Mouse (Mus musculus) cerebellum, adult 11 months (tissue): ENCODE measurements around the gene Cdc34b.
A peak's percentile ranks its signal among the peaks of the same experiment; 100 is the strongest.
"Not testable (repeated sequence)": the region's sequence is repeated elsewhere in the genome, so short reads cannot be mapped to it uniquely, and the experiment has no call there.

Source experiments
- DNase-seq: peaks from one replicate; pipeline ENCODE4 v3.0.0; 2022

The Cdc34b gene

GRCm38 (mm10) chr11:94741732-94742272 lies at the start of gene Cdc34b:
TSS of gene Cdc34b (plus strand) at chr11:94741782.
- DNase-seq, result no peak

- DNase-seq, result not testable (repeated sequence)
Observed at GRCm38 (mm10) chr11:94692502-94692901, 49.1 kb upstream of the Cdc34b start.

DNA sequence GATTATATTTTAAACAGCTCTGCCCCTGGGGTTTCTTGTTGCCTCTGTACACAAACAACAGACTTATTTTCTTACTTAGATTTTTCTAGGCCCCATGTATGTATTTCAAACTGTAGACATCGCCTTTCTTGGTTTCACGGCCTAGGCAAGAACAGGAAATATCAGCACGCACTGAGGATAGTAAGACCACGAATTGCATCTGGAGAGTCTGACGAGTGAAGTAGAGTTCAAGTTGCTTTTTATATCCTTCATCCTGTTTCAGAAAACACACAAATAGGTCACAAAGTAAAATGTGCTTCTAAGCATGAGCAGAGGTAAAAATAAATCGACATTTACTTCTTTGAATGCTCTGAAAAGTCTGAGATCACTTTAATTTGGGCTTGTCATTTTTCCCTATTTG lies 46.1 kb upstream of the Cdc34b start:
- DNase-seq, result no peak

DNA sequence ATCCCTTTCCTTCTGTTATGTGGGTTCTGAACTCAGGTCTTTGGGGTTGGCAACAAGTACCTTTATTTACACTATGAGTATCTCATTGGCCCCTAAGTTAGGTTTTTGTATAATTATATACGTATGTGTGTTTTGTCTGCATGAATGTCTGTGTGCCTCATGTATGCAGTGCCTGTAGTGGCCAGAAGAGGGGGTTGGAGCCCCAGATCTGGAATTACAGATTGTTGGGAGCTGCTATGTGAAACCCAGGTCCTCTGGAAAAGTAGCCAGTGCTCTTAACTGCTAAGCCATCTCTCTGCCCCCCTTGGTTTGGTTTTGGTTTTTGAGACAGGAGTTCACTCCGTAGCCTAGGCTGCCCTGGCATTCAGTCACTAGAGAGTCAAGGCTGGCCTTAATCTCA lies 44.4 kb upstream of the Cdc34b start:
- DNase-seq, result no peak

DNA sequence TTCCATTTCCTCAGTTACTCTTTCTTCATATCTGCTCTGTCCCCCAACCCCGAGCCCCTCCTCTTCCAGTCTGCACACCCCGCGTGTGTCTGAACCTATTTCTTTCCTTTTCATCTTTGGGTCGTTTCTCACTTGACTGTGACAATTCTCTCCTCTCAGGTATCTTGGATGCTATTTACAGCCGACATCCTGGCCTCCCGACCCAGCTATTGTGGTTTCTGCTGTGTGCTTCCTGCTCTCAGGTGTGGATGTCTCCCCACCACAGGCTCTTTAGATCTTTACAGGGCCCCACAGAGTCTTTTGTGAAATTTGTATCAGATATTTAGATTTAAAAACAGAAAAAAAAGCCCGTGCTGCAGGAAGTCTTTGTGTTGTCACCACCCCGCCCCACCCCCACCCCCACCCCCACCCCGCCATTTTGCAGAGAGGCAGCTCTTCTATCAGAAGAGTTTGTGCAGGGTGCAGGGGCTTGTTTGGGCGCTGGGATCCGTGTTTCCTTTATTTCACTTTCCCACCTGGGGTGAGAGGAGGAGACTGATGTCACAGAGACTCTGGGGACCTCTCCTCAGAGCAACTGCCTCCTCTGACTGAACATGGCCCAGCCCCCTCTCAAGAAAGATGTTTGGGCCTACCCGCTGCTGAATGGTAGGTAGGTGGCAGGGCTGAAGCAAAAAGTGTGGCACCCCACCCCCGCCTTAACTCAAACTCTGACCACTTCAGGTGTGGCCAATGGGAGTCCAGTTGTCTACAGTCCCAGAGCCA lies 43.7 kb upstream of the Cdc34b start:
- no peak for DNase-seq

DNA sequence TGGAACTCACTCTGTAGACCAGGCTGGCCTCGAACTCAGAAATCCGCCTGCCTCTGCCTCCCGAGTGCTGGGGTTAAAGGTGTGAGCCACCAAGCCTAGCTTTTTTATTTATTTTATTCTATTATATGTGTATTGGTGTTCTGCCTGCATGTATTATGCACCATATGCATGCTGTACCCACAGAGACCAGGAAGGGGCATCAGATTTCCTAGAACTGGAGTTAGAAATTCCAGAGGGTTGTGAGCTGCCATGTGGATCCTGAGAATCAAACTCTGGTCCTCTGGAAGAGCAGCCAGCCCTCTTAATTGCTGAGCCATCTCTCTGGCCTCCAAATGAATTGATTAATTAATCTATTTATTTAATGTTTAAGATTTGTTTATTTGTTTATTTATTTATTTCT lies 42.2 kb upstream of the Cdc34b start:
- no peak for DNase-seq

GRCm38 (mm10) chr11:94701401-94702215 lies 40.0 kb upstream of the Cdc34b start:
- no peak for DNase-seq

- DNase-seq, result no peak
Observed at GRCm38 (mm10) chr11:94702216-94702610, 39.4 kb upstream of the Cdc34b start.

GRCm38 (mm10) chr11:94704020-94704419 lies 37.6 kb upstream of the Cdc34b start:
- no peak for DNase-seq

DNA sequence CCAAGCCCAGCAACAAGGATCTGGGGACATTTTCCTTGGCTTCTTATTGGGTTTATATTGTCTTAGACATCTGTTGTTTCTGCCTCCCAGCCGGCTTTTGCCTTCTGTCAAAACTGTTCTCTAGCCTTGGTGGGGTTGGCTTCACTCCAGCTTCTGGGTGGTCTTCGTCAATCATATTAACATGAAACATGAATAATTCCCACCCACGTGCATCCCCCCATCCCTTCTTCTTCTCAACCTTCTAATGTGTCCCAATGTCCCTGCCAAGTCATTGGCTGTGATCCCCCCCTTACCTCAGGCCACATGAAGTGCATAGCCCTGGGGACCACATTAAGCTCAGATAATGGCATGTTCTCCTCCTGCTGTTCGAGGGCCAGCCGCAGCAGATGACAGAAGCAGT lies 37.1 kb upstream of the Cdc34b start, which contains the start of gene Gm11541:
TSS of gene Gm11541 (minus strand) at position 28 of the 400 bp plus-strand sequence.
- DNase-seq, result no peak

DNA sequence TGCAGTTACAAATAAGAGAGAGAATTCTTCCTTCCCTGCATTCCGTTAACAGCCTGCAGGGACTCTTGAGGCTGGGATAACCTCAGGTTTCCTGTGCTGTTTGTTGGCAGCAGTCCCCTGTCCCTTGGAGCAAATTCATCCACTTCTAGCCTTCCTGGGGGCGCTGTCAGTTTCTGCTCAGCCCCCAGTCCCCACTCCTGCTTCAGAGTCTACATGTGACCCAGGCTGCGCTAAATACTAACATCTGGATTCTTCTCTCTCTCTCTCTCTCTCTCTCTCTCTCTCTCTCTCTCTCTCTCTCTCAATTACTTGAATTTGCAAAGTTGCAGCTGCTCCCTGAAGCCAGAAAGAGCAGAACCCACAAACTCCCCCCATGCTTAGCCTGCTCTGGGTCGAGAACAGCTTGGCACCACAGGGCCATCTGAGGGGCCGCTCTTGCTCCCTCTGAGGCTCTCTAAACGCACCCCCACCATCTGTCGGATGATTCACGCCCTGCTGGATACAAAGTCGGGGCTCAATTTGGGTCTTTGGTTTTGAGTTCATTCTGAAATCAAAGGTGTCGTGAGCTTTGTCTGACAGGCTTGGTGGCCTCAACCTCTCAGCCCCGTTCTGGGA lies 28.2 kb upstream of the Cdc34b start:
- no peak for DNase-seq

DNA sequence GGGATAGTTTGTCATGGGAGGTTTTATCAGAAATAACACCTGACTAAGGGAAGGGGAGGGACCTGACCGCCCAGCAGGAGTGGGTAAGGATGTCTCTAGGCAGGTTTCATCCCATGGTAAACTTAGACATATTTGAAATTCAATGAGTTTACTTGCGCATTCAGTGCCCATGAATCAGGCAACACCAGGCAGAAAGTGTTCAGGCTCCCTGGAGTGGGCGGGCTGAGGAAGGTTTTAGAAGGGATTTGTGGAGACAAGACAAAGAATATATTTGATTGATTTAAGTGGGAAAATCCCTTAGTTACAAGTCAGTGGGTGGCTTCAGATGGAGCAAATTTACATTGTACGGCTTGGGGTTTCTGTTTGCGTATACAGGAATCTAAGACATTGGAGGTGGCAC lies 26.0 kb upstream of the Cdc34b start:
- DNase-seq, result no peak

- peak; percentile 6 for DNase-seq
Observed at GRCm38 (mm10) chr11:94716754-94717153, 24.8 kb upstream of the Cdc34b start.

- no peak for DNase-seq
Observed at GRCm38 (mm10) chr11:94717239-94717638, 24.3 kb upstream of the Cdc34b start.

GRCm38 (mm10) chr11:94718113-94718909 lies 23.3 kb upstream of the Cdc34b start:
- DNase-seq, result no peak

DNA sequence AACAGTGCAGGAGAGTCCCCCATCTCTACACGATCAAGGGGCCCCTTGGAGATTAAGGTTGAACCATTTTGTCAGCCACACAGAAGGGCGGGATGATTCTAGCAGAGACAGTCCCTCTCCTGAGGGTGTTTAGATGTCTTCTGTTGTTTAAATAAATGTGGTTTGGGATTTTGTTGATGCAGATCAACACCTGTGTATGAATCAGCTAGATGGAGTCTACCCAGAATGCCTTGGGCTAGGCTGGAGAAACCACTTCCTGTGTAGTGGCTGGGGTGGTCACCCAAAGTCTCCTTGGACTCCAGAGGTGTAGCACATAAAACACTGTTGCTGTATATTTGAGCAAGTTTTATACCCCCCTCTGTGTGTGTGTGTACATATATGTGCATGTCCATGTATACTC lies 22.4 kb upstream of the Cdc34b start:
- DNase-seq, result no peak

DNA sequence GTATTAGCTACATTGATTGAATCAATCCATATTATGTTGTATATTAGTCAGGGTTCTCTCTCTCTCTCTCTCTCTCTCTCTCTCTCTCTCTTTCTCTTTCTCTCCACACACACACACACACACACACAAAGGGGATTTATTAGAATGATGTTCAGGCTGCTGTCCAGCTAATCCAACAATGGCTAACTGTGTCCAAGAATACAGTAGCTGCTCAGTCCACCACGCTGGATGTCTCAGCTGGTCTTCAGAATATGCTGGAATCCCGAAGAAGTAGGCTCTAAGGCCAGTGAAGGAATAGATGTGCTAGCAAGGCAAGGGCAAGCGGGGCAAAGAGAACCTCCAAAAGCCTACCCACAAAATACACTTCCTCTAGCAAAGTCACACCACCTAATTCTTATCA lies 14.3 kb upstream of the Cdc34b start:
- no peak for DNase-seq

GRCm38 (mm10) chr11:94728545-94728944 lies 13.0 kb upstream of the Cdc34b start:
- no peak for DNase-seq

- DNase-seq, result no peak
Observed at GRCm38 (mm10) chr11:94729565-94729964, 12.0 kb upstream of the Cdc34b start.

DNA sequence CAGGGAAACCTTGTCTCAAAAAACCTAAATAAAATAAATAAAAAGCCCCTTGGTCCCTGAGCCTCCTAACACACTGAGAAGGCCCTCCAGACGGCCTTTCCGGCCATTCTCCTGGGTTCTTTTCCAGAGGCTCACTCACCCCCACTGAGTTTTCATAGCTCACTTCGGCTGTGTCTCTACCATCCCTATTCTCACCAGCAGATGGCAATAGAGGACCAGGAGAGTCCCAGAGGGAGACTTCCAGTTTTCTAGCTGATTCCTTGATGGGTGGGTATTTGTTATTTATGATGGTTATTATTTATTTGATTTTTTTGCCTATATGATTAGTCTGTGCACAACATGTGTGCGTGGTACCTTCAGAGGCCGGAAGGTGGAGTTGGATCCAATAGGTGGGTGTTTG lies 11.3 kb upstream of the Cdc34b start:
- peak; percentile 32 for DNase-seq

GRCm38 (mm10) chr11:94731229-94731628 lies 10.4 kb upstream of the Cdc34b start:
- DNase-seq, result no peak

DNA sequence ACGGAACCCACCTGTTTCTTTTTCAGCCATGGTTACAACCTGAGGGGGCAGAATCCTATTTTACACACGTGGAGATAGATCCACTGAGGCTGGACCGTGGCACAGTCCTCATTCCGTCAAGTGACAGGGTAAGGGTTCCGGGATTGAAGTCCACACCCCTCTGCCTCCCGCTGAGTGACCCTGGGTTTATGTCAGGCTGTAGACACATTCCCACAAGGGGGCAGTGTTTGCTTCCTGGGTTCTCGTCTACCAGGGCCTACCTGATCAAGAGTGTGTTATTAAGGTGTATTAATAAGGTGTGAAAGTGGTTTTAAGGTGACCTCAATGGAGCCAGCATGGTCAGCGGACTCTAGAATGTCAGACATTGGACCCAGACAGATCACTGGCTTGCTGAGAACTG lies 8.8 kb upstream of the Cdc34b start:
- no peak for DNase-seq

GRCm38 (mm10) chr11:94735746-94736145 lies 5.8 kb upstream of the Cdc34b start:
- DNase-seq, result no peak
